Mouse (Mus musculus) granulocyte monocyte progenitor cell, adult 5-6 weeks (primary cell): Measurements from ENCODE around the gene Ensa. TPM values are rescaled to one million over a fixed set of nuclear protein-coding genes. Genes with fewer than 3 reads are reported as not detected.
"Not testable (repeated sequence)": the region's sequence is repeated elsewhere in the genome, so short reads cannot be mapped to it uniquely, and the experiment has no call there.

Experiments used
- ATAC-seq: replicated peaks from 2 replicates; pipeline ENCODE4 v1.8.0; 2016; ENCODE audit warnings: mild to moderate bottlenecking, moderate TSS enrichment, inconsistent platforms; ENCODE audit not compliant: poor library complexity, severe bottlenecking
- total RNA-seq, 2 experiments: library from RNA; stranded (forward) in 1 of 2; stranded (reverse) in 1 of 2; fragments of 200-712, 200-1000 nt in 1 of 2; fragments of >200 nt in 1 of 2; fragmentation: Nextera tagmentation in 1 of 2; gene quantifications; 2 replicates each; pipeline ENCODE4 v1.2.3; 2014 to 2017

The Ensa gene
- total RNA-seq, 2 experiments from 2014 or later, result 44.2 to 47.7 TPM

DNA sequence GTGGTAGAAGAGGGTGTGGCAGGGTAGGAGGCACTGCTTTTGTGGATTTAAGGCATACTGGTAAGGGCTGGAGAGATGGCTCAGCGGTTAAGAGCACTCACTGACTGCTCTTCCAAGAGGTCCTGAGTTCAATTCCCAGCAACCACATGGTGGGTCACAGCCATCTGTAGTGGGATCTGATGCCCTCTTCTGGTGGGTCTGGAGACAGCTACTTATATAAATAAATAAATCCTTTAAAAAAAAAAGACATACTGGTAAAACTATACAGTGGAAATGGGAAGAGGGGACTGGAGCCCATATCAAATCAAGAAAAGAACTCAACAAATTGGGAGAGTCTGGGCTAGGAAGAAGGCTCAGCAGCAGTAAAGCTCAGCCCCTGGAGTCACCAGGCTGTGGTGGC, 14.9 kb downstream of the Ensa start:
- no peak for ATAC-seq

DNA sequence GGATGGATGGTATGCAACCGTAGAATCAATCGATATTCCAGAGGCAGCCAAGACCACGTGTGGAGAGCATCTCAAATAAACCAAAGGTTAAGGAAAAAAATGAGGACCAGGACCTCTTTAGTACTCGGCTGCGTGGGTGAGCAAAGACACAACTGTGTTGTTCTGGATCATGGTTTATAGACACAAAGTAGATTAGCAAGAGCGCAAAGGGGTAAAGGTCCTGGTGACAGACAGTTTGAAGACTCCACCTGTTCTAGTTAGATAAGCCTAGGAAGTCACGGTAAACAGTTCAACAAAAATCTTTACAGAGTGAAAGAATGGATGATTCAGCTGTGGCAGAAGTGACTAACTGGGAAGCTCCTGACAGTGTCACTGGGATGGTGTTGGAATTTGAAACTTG, 18.3 kb downstream of the Ensa start:
- ATAC-seq, result no peak

GRCm38 (mm10) chr3:95645313-95646235, 20.8 kb downstream of the Ensa start:
- peak; percentile 99 for ATAC-seq

- no peak for ATAC-seq
These were observed 23.2 kb downstream of the Ensa start for GRCm38 (mm10) chr3:95648016-95648415.

- peak; percentile 55 for ATAC-seq
These were observed 25.7 kb downstream of the Ensa start for GRCm38 (mm10) chr3:95650276-95651032.

DNA sequence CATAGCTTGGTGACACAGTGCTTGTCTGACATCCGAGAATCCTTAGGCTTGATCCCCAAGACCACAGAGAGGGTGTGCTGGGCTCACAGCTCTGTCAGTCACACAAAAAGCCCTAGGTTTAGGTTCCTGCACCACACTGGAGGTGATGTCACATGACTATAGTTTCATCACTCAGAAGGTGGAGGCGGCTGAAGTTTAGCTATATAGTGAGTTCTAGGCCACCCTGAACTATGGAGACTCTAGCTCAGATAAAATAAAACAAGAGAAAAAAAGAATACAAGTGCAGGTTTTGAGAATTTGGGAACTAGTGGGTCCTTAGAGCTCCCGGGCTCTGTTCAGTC, 26.2 kb downstream of the Ensa start:
- peak; percentile 12 for ATAC-seq

GRCm38 (mm10) chr3:95651391-95652203, 26.8 kb downstream of the Ensa start:
- peak; percentile 28 for ATAC-seq

GRCm38 (mm10) chr3:95652204-95652811, 27.5 kb downstream of the Ensa start:
- peak; percentile 31 for ATAC-seq

DNA sequence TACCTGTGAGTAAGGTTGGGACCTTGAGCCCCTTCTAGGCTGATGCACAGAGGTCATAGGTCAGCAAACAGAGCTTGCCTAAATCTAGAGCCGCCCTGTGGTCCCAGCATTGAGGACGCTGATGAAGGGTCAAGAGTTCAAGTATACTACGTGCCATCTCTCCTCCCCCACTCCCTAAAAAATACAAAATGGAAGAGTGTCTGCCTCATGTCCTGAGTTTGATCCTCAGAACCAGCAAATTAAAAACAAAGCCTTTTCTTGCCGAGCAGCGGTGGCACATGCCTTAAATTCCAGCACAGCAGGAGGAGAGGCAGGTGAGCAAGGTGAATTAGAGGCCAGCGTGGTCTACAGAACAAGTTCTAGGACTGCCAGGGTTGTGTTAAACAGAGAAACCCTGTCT, 28.1 kb downstream of the Ensa start:
- no peak for ATAC-seq

GRCm38 (mm10) chr3:95653473-95654034, 28.8 kb downstream of the Ensa start:
- peak; percentile 56 for ATAC-seq

GRCm38 (mm10) chr3:95654371-95654770, 29.6 kb downstream of the Ensa start:
- ATAC-seq, result not testable (repeated sequence)

- no peak for ATAC-seq
These were observed 30.6 kb downstream of the Ensa start for GRCm38 (mm10) chr3:95655437-95655836.

GRCm38 (mm10) chr3:95657108-95657507, 32.3 kb downstream of the Ensa start:
- no peak for ATAC-seq

GRCm38 (mm10) chr3:95657711-95658110, 32.9 kb downstream of the Ensa start:
- no peak for ATAC-seq

GRCm38 (mm10) chr3:95658236-95658867, 33.6 kb downstream of the Ensa start, which contains the start of gene Mcl1:
TSS of gene Mcl1 (plus strand) at chr3:95658788.
- peak; percentile 74 for ATAC-seq

DNA sequence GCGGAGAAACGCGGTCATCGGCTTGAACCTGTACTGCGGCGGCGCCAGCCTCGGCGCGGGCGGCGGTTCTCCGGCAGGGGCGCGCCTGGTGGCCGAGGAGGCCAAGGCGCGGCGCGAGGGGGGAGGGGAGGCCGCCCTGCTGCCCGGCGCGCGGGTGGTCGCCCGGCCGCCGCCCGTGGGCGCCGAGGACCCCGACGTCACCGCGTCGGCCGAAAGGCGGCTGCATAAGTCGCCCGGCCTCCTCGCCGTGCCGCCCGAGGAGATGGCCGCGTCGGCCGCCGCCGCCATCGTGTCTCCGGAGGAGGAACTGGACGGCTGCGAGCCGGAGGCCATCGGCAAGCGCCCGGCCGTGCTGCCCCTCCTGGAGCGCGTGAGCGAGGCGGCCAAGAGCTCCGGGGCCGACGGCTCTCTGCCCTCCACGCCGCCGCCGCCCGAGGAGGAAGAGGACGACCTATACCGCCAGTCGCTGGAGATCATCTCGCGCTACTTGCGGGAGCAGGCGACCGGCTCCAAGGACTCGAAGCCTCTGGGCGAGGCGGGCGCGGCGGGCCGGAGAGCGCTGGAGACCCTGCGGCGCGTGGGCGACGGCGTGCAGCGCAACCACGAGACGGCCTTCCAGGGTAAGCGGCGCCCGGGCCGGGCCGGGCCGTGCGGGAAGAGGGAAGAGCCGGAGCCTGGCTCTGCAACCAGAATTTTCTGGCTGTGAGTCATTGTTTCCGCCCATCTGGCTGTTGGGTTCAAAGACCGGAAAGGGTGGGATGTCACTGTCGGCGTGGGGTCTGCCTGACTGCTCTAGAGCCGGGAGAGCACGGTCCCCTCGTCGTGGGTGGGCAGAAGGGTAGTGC, 34.3 kb downstream of the Ensa start:
- ATAC-seq, result peak; percentile 38

DNA sequence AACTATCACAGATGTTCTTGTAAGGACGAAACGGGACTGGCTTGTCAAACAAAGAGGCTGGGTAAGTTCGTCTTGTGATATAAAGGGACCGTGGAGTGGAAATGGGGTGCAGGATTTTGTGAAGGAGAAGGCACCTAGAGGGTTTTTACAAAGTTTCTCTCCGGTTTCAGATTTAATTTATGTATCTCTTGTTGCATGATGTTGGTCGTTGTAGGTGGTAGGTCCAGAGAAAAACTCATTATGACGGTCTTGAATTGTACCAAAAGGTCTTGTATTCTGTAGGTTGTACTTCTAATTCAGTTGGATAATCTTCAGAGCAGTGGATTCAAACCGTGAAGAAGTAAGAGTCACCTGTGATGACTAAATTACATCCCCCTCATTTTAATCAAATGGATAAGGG, 35.2 kb downstream of the Ensa start:
- no peak for ATAC-seq

GRCm38 (mm10) chr3:95660788-95661478, 36.1 kb downstream of the Ensa start:
- ATAC-seq, result no peak
